Mouse (Mus musculus): ENCODE measurements around the gene Josd2.

DNA sequence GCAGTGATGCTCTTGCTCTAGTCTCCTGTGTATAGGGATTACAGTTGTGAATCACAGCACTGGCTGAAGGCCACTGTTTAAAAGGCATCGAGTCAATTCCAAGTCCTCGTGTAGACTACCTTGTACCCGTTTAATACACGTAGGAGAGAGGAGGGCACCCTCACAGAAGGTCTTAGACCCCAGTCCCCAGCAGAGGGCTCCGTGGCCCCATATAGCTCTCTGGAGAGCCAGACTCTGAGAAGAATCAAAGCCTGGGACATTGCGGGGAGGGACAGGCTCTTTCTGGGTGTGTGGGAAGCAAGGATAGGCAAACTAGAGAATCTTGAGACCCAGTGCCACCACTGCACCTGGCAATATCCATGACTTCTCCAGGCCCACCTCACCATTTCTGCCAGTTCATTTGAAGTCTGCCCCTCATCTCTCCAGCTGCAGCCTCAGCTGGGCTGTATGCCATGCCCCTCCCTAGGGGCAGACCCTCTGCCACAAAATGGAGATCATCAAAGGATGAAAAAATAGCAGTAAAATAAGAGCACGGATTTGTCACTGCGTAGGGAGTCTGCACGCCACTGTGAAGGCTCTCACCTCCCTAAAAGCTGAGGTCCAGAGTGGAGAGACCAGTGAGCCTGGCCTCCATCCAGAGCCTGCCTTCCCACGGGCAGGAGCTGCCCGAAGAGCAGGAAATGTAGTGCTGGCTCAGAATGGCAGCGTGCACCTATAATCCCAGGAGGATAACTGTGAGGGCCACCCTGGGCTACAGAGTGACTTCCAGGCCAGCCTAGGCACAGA lies 21.5 kb upstream of the Josd2 start:
- TF ChIP-seq CTCF (IDR thresholded peaks at IDR 0.05; ENCODE audit: insufficient read depth, low read depth, low read length) (no peak), POLR2A (IDR thresholded peaks at IDR 0.05; ENCODE audit: insufficient read depth, low read depth, low read length) (no peak)

All from olfactory bulb, adult 2 months (tissue).